Mouse (Mus musculus): ENCODE data around the gene Mgat5.
A peak's percentile ranks its signal among the peaks of the same experiment; 100 is the strongest.

Gene Mgat5

DNA sequence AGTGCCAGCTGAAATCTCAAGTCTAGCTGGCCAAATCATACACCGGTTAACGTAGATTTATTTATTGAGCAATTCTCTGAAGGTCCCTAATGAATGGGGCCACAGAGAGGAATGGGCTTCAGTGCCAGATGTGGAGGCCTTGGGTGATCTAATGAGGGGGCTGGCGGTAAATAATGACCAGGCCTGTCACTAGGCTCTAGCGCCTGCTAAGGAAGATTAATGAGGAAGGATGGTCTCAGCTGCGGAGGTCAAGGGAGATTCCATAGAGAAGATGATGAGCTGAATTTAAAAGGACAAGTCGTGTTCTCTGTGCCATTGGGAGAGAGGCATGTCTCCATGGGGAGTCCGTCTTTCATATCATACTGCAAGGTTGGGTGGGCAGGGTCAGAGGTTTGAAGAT lies 178.3 kb downstream of the Mgat5 start:
- no peak for DNase-seq (ENCODE audit: low spot score)

DNA sequence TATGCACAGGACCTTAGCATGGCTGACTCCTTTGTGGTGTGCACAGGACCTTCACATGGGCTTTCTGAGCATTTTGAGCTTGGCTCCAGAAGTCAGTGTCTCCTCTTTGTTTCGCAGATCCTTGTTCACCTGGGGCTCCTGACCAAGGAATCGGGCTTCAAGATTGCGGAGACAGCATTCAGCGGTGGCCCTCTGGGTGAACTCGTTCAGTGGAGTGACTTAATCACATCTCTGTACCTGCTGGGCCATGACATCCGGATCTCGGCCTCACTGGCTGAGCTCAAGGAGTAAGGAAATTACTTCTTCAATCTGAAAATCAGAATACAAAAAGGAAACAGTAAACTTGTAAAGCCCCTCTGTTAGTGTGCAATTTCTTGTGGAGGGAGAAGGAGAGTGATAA lies 182.4 kb downstream of the Mgat5 start:
- DNase-seq (ENCODE audit: low spot score) = no peak

DNA sequence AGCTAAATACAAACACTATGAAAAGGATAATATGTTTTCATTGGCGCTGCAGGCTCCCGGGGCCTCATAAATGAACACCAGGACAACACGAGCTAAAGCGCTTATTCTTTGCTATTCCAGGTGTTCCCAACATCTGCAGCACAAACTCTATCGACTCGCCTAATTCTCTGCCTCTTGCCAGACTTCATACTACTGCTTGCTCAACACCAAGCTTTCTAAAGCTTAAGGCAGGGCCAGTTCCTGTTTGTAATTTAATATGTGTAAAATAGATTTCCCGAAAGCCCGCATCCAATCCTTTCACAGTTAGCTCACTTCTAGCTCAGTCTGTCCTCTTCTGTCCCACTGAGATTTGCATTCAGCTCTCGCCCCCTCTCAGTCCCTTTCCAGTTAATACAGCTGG lies 182.8 kb downstream of the Mgat5 start:
- no peak for DNase-seq (ENCODE audit: low spot score)

DNA sequence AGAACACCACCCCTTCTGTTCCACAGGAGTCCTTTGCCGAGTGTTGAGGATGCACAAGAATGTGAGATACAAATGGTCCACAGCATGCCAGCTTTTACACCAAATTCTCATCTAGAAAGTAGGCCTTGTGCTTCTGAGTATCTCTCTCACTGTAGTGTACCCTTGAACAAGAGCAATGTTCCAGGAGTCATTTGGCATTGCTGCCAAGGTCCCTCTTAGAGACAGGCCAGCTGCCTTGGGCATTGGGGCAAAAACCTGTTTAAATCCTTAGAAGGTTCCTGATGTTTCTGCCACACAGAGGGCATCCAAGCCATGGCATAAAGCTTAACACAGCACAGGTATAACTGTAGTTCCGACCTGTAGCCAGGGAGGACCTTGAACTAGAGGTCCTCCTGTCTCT lies 189.9 kb downstream of the Mgat5 start:
- DNase-seq (ENCODE audit: low spot score) = no peak

DNA sequence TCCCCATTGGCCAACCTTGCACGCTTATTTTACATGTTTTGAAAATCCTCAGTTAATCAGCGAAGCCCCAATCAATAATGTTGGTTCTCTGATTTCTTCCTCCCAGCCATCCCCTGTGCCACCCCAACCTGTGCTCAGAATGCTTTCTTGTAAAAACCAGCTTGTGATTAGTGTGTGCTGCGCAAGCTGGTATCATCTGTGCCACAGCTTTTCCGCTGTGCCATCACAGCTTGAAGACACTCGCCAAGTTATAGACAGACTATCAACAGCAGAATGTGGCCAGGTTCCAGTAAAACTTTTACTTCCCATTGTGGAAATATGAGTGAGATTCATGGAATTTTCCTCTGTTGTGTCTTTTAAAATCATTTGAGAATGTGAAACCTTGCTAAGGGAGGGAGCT lies 190.9 kb downstream of the Mgat5 start:
- DNase-seq (ENCODE audit: low spot score) = peak; percentile 22

DNA sequence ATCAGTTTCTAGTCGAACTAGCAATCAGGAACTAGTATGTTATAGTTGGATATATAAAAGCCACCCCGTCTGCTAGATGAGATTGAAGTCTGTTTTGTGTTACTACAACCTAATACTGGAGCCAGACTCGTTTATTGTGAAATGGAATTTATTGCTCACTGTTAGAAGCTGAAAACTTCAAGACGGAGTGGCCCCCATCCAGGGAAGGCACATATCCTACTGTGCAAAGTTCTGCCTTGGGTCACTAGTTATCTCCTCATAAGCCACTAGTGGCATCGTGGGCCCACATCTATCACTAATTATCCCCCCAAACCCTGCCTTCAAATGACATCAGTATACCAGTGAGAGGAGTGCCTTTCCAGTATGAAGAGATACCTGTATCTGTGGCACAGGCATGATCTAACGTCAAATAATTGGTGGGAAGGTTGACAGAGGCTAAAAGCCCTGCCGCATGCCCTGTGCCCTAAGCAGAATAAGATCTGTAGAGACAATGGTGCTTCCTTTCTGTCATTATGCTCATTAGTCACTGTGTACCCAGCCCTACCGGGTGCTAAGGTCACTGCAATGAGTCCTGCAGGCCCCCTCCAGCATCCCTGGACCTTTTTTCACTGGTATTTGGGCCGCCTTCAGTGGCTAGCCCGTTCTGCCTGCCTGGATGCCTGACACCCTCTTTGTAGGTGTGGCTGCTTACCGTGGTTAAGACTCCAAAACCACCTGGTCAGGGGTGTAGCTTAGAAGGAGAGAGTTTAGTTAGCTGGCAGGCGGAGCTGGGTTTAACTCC lies 191.9 kb downstream of the Mgat5 start:
- DNase-seq (ENCODE audit: low spot score) = no peak

DNA sequence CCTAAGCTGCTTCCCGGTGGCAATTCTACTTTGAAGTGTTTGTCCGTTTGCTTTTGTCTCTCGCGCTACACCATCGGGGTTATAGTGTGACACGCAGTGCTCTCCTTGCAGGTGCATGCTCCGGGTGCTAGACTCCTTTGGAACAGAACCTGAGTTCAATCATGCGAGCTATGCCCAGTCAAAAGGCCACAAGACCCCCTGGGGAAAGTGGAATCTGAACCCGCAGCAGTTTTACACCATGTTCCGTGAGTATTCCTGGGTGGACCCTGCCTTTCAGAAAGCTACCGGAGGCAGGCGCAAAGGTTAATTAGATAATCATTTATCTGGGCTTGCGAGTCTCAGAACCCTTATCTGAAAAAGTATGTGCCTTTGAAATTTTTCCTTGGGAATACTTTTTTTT lies 192.6 kb downstream of the Mgat5 start:
- DNase-seq (ENCODE audit: low spot score) = no peak

DNA sequence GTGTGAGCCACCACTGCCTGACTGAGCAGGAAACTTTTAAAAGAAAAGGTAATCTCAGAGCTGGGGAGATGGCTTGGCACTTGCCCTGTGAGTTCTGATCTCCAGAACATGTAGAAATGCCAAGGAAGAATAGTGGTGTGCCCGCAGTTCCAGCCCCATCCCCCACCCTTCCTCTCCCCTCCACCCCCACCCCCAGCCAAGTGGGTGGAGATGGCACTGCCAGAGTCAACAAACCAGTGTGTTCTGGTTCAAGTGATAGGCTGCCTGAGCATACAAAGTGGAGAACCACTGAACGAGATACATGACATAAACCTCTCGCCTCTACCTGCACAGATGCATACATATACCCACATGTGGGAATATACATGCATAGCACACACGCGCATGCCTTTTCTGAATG lies 193.4 kb downstream of the Mgat5 start:
- DNase-seq (ENCODE audit: low spot score) = no peak

DNA sequence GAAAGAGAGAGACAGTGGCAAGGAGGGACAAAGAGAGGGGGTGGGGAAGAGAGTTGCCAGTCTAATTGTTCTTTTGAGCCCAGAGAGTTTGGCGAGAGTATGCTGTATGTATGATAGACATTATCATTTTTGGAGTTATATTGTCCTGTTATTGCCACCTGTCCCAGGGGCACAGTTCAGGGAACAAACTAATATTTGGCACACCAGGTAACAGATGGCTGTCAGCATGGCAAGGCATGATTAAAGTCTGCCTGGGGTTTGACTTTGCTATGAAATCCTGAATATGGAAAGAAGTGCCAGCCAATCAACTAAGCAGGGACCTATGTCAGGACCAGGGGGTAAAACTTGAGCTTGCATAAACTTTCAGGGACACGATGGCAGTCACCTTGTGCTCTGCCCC lies 195.4 kb downstream of the Mgat5 start:
- DNase-seq (ENCODE audit: low spot score) = no peak

DNA sequence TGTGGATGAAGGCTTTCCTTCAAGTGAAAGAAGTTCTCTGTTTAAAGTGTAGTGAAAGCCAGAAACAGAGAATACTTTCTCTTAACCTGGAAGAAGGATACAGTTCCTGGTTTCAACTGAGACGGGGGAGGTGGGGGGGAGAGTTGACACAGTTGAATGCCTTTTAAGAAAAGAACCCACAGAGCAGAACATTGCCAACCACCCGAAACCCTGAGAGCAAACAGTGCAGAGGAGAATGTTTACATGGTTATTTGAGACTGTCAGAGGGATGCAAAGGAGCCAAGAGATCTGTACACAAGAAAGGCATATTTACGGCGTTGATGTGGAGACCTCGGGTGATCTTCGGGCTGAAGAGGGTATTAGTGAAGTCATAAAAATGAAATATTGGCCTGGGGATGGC lies 195.9 kb downstream of the Mgat5 start:
- no peak for DNase-seq (ENCODE audit: low spot score)

DNA sequence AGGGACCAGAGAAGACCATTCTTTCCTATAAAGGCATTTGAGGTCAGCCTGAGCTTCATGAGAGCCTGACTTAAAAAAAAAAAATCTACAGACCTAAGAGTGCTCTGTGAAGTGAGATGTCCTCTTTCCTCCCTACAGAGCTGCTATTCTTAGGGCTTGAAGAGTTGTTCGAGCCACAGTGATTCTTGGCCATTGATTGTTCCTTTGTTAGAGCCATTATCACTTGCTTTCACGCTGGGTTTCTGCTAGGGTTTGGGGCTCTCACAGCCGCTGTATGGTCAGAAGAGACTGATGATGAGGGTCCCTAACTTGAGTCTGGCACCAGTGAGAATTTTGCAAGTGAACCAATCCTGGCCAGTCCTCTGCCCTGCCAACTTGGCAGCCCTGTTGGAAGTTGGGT lies 199.8 kb downstream of the Mgat5 start:
- no peak for DNase-seq (ENCODE audit: low spot score)

DNA sequence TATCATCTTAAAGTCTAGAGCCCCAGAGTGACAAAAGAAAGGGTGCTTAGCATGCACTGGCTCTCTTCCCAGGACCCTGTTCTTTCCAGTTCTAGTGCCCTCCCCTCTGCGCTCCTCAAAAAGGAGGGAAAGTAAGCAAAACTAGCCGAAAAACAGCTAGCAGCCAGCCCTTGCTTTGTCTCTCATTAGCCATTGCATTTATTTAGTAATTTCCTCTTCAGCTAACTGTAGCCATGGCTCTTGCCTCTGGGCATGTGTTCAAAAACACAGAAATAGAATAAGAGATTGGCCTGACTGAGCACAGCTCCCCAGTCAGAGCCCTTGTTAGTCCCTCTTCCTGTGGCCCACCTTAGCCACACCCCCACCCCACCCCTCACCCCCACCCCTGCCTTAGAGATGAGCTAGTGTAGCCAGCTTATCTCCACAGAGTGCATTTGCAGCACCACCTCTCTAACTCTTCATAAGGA lies 204.2 kb downstream of the Mgat5 start:
- DNase-seq (ENCODE audit: low spot score) = no peak

DNA sequence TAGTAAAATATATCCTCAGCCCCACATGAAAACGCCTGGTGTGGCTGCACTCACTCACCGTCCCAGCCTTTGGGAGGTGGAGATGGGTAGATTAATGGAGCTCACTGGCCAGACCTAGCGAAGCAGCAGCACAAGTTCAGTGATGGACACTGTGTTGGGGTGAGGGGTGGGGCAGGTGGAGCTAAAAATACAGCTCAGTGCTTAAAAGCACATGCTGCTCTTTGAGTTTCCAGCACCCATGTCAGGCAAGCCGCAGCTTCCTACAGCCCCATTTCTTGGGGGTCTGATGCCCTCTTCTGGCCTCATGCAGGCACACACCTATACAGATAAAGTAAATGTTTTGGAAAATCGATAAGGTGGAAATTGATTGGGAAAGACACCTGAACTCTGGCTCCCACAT lies 204.7 kb downstream of the Mgat5 start:
- no peak for DNase-seq (ENCODE audit: low spot score)

DNA sequence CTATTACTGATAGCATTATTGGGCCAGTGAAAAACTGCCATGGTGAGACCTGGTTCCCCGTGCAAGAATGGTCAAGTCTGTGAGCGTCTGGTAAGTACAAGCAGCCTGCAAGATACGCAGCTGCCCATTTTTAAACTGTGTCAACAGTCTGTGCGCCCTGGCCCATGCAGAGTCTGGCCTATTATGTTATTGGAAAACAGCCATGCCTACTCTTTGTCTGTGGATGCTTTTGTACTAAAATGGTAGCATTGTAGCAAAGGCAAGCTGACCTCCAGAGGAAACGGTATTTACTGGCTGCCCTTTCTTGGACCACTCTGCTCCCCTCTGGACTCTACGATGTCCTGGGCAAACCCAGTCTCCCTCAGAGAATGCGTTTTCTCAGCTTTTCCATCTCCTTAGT lies 209.7 kb downstream of the Mgat5 start:
- DNase-seq (ENCODE audit: low spot score) = no peak

DNA sequence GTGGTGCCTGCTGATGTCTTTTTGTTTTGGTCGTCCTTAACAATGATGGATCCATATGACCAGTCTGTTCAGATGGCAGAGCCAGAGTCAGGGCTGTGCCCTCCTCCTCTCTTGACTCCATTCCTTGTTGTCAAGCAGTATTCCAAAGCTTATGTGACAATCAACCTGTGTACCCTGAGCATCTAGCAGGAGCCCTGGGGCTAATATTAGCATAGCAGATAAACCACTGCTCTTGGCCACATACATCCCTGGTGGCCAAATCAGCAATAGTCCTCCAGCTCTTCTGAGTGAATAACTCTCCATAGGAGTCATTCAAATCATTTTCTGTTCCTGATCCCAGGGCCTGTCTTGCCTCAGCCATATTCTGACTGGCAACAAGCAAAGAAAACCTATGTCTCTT lies 211.1 kb downstream of the Mgat5 start:
- no peak for DNase-seq (ENCODE audit: low spot score)

DNA sequence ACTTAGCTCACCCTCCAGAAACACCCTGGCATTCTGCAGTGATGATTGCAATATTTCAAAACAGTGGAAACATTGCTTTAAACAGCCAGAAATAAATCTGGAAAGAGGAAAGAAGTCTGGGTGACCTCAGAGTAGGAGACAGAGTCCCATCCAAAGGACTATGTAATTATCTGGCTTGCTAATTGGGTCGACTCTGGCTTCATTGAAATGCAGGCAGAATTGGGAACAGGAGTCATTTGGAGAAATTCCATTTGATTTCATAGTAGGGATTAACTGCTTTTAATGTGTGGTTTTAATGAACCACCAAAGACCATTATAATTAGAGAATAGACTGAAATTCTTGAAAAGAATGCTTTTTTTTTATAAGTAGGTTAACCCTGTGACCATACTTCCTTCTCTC lies 212.2 kb downstream of the Mgat5 start:
- no peak for DNase-seq (ENCODE audit: low spot score)

DNA sequence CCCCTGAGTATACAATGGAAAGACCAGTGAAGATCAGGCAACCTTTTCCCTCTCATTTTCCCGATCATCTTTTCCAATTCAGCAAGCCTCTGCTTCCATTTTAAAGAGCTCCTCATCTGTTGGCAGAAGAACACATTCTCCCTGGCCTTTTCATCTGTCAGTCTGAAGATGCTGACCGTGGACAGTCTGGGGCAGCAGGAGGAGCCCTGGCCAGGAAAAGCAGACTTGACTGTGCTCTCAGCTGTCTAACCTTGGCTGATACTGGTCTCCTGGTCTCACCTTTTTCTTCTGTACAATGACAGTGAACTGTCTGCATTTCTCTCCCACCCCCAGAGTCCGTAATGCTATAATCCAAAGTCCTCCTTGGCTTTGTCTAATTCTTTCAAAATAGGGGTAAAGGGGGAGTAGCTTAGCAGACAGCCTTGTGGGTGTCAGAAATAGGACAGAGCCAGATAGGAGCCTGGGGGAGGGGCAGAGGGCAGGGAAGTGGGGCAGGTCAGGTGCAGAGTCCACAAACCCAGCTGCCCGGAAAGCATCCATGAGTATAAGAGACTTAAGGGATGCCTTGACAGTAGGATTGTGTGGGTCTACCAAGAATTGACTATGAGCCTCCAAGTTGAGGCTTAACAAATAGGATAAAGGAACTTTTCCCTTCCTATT lies 214.2 kb downstream of the Mgat5 start:
- DNase-seq (ENCODE audit: low spot score) = no peak

DNA sequence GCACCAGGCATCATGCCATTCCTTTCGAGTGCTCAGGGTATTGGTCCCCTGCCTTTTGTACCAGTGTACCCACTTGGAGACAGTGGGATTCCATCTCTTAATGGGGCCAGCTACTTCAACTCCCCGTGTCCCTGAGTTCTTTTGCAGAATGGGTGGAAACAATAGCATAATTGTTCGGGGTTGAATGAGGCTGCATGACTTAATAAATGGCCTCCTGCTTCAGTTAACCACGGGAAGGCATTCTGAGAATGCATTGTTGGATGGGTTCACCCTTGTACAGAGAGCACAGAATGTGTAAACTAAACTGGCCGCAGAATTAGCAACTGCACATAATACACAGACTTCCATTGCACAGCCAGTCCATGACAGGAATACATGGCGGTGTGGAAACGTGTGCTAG lies 214.8 kb downstream of the Mgat5 start:
- no peak for DNase-seq (ENCODE audit: low spot score)

DNA sequence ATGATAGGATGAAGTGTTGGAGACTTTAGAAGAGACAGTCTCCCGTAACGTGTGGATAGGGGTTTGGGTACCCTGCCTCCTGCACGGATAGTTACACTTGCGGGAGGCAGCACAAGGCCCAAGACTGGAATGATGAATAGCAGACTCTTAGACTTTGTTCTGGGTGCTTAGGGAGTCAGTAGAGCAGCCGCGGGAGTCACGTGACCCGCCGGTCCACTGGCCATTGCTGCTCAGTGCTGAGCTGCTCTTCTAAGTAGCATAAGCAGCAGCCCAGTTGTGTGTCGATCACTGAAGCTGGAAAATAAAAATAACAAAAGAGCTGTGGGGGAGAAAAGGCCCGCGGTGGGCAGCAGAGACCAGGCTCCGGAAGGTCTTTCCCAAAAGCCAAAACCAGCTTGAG lies 215.6 kb downstream of the Mgat5 start:
- no peak for DNase-seq (ENCODE audit: low spot score)

DNA sequence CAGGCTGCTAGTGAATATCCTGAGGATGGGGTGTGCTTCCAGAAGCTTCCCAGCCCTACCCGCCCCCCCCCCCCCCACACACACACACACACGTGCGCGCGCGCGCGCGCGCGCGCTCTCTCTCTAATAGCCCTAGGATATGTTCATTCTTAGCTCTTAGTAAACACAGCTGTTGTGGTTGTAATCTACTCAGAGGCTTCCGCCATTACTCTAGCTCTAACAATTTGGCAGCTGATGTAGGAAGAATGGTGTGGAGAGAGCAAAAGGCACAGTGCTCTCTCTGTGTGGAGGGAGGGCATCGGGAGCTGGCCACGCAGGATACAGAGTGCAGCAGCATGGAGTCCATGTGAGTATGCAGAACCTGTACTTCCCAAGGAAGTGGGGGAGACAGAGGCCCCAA lies 216.0 kb downstream of the Mgat5 start:
- DNase-seq (ENCODE audit: low spot score) = no peak

DNA sequence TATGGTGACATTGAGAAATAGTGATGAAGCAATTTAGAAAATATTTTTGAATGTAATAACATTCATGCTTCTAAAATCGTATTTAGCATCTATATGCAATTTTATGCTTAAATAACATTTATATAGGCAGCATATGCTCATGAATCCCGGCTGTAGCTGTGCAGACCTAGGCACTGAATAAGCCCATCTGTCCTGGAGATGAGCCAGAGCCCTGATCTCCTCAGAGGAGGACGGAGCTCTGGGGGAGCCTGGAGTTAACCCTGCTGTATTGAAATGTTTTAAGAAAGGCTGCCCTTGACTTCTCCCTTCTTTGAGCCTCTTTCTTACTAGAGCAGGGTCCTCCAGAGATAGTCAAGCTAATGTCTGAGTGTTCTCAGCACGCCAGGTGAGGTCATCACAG lies 217.8 kb downstream of the Mgat5 start:
- DNase-seq (ENCODE audit: low spot score) = no peak

DNA sequence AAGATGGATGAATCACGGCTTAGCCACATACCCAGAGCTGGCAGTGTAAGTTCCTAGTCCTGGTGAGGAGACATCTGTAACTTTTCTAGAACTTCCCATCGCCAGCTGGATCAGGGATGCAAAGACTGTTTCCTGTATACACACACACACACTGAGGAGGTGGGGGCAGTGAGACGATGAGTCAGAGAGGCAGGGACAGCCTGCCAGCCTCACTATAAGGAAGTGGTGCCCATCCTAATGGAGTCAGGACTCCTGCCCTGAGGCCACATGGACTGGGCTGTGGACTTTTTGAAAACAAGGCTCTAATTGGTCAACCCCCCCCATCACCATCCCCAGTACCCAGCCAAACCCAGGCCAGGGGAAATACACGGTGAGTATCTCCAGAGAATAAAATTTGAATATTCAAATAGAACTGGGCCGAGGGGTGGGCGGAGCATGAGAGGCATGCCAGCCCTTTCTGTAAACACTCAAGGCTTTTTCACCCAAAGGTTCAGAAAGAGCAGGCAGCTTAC lies 220.3 kb downstream of the Mgat5 start:
- no peak for DNase-seq (ENCODE audit: low spot score)

DNA sequence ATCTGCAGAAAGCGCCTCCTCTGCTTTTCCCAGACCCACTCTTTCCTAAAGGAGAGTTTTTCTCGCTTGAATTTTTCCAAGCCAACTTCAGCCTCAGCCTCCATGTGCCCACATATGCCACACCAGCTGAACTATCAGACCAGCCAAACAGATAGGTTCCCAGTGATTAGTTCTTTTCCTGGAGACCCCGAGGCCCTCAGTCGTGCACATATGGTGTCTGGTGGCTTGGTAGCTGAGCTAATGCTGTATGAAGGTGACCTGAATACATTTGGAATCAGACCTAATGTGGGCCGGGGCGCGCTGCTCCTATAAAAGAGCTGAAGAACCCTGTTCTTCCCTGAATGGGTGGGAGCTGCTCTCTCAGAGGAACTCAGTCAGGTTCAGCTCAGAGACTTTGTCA lies 225.5 kb downstream of the Mgat5 start:
- DNase-seq (ENCODE audit: low spot score) = no peak

DNA sequence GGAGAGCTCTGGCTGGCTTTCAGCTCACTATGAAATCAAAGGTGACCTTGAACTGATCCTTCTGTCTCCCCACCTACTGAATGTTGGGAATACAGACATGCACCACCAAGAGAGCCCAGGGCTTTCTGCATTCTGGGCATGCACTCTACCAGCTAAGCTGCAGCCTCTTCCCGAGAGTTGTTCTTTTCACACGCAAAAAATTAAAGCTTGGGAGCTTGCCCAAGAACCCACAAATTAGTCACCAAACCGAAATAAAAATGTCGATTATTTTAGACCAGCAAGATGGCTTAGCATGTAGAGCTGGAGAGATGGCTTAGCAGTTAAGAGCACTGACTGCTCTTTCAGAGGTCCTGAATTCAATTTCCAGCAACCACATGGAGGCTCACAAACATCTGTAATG lies 230.0 kb downstream of the Mgat5 start:
- peak; percentile 22 for DNase-seq (ENCODE audit: low spot score)

Measured in layer of hippocampus, adult 9-10 months (tissue).